Comparison of ENCODE assay signal across 8 mouse cellular contexts in the genomic region with DNA sequence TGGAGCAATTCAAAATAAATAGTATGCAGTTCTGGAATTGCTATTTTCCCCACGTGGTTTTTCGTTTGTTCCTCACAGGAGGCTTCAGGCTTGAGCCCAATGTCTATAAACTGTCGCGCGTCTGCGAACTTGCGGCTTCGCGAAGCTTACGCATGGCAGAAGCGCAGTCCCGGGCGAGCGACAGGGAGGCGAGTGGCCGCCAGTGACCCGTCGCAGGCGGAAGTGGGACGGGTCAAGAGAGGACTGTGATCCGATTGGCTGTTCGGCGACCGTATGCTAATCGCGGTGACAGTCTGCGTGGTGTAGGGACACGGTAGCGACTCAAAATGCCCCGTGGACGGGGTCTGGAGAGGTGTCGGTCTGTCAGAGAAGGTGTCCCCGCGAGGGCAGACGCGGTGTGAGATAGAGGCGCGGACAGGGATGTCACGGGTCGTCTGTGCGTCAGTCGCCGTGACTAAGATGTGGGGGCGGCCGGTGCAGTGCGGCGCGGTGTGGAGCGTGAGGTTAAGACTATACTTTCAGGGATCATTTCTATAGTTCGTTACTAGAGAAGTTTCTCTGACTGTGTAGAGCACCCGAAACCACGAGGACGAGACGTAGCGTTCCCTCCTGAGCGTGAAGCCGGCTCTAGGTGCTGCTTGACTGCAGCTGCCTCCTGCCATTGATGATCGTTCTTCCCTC. TPM values are rescaled to one million over a fixed set of nuclear protein-coding genes. Genes with fewer than 3 reads are reported as not detected.
DNase-seq lines count a peak whose midpoint lies in the region; ATAC-seq and TF ChIP-seq lines count a peak whose summit lies in the region.
"Not testable (repeated sequence)": the region's sequence is repeated elsewhere in the genome, so short reads cannot be mapped to it uniquely, and the experiment has no call there.

No protein-coding gene starts in this region.

- TF ChIP-seq EP300 in liver, embryonic 14.5 days (IDR thresholded peaks at IDR 0.05; ENCODE audit: low read depth) = not testable (repeated sequence)

- H3K9ac ChIP-seq in forebrain, embryonic 12.5 days; stomach, embryonic 15.5 days: not testable (repeated sequence)
- peak overlapping the region; percentile 54 for H3K9ac ChIP-seq in heart, embryonic 16.5 days (ENCODE audit: low read length)
- H3K9ac ChIP-seq in liver, embryonic 14.5 days (replicated peaks) = peak overlapping the region; percentile 5; the same call in 1 of the 2 replicates

- WGBS in forebrain, embryonic 12.5 days = 0% methylated on average over 21 of the region's 58 CpGs
- under 1% methylated on average over 20 of the region's 58 CpGs for WGBS in heart, embryonic 16.5 days
- WGBS in liver, embryonic 14.5 days (ENCODE audit: insufficient replicate concordance) = 0% methylated on average over 20 of the region's 58 CpGs
- under 1% methylated on average over 24 of the region's 58 CpGs for WGBS in stomach, embryonic 15.5 days

- H3K4me3 ChIP-seq in forebrain, embryonic 12.5 days (replicated peaks) = peak overlapping the region; percentile 28
- H3K4me3 ChIP-seq in heart, embryonic 16.5 days (ENCODE audit: low read length) = peak overlapping the region; percentile 33
- peak overlapping the region in 1 of 2 experiments; percentile 15; a peak in 1 of 4 replicates for H3K4me3 ChIP-seq in liver, embryonic 14.5 days (ENCODE audit: insufficient read depth in 1 of 2, low read depth in 2 of 2, low read length in 2 of 2)
- peak overlapping the region; percentile 39 for H3K4me3 ChIP-seq in stomach, embryonic 15.5 days (replicated peaks)

- not testable (repeated sequence) for H3K36me3 ChIP-seq in forebrain, embryonic 12.5 days (replicated peaks); heart, embryonic 16.5 days (ENCODE audit: control insufficient read depth, insufficient read depth); liver, embryonic 14.5 days (replicated peaks; ENCODE audit: control insufficient read depth, insufficient read depth, low read depth); stomach, embryonic 15.5 days

- peak; percentile 78 for DNase-seq in CD4-positive, CD25-positive, alpha-beta regulatory T cell, adult 2 months (ENCODE audit: low read depth, low spot score)
- peak; percentile 56 for DNase-seq in c-Kit-positive CD71-positive TER-119-positive erythroid progenitor cells, embryonic 14.5 days (ENCODE audit: low spot score)
- peak; percentile 81 to 94 for DNase-seq in kidney, postnatal 25 days
- peak; percentile 50 to 64 (median 53) for DNase-seq in liver, embryonic 14.5 days (ENCODE audit: low read depth in 3 of 3, low spot score in 3 of 3)
- DNase-seq in neural tube, embryonic 10.5 days (ENCODE audit: extremely low spot score, low spot score) = peak; percentile 65

- 0 out of 2 replicates have a peak overlapping the region, but pooled peaks have one; percentile 36 for H3K27ac ChIP-seq in forebrain, embryonic 12.5 days
- H3K27ac ChIP-seq in heart, embryonic 16.5 days (ENCODE audit: low read length) = peak overlapping the region; percentile 80
- H3K27ac ChIP-seq in liver, embryonic 14.5 days = not testable (repeated sequence)
- H3K27ac ChIP-seq in stomach, embryonic 15.5 days = peak overlapping the region; percentile 48; the same call in 1 of the 2 replicates

- peak overlapping the region; percentile 43 for H3K4me2 ChIP-seq in forebrain, embryonic 12.5 days
- H3K4me2 ChIP-seq in heart, embryonic 16.5 days (ENCODE audit: low read depth, low read length) = peak overlapping the region; percentile 56
- H3K4me2 ChIP-seq in liver, embryonic 14.5 days (ENCODE audit: low read depth) = peak overlapping the region; percentile 58
- H3K4me2 ChIP-seq in stomach, embryonic 15.5 days = peak overlapping the region; percentile 68

- H3K4me1 ChIP-seq in forebrain, embryonic 12.5 days; heart, embryonic 16.5 days (ENCODE audit: control insufficient read depth, insufficient read depth, low read length); stomach, embryonic 15.5 days: not testable (repeated sequence)
- H3K4me1 ChIP-seq in liver, embryonic 14.5 days (replicated peaks; ENCODE audit: control insufficient read depth in 2 of 2, insufficient read depth in 2 of 2, low read length in 1 of 2) = peaks cover 7 to 13% of the 10 kb centered on the region in 2 experiments

- not testable (repeated sequence) for H3K9me3 ChIP-seq in forebrain, embryonic 12.5 days; heart, embryonic 16.5 days (replicated peaks; ENCODE audit: control insufficient read depth, low read length); liver, embryonic 14.5 days (ENCODE audit: control insufficient read depth, low read length); stomach, embryonic 15.5 days

- TF ChIP-seq CTCF in liver, embryonic 14.5 days (IDR thresholded peaks at IDR 0.05; ENCODE audit: low read depth) = not testable (repeated sequence)

- peak; percentile 99 for ATAC-seq in forebrain, embryonic 12.5 days (ENCODE audit: low FRiP score)
- peak; percentile 99 for ATAC-seq in heart, embryonic 16.5 days (replicated peaks; ENCODE audit: extremely low read depth, insufficient read depth, low FRiP score)
- ATAC-seq in liver, embryonic 14.5 days (ENCODE audit: insufficient read depth) = peak; percentile 94
- peak; percentile 97 for ATAC-seq in stomach, embryonic 15.5 days (ENCODE audit: insufficient read depth, low FRiP score, low read depth)

- H3K27me3 ChIP-seq in forebrain, embryonic 12.5 days; heart, embryonic 16.5 days (ENCODE audit: control insufficient read depth, insufficient read depth, low read length); liver, embryonic 14.5 days (ENCODE audit: control insufficient read depth, insufficient read depth, low read length); stomach, embryonic 15.5 days (replicated peaks): not testable (repeated sequence)

RNA-seq across cellular contexts. Expression of gene Tex14, which starts 57.1 kb away (rescaled TPM):
- 0.35 and 0.42 TPM in 2 replicates for polyA plus RNA-seq in forebrain, embryonic 12.5 days (2016; fragmentation: Nextera tagmentation; extraction: Ambion mirVana)
- polyA plus RNA-seq in heart, embryonic 16.5 days (2015; fragmentation: Nextera tagmentation; extraction: Ambion mirVana) = 0.06 and 0.42 TPM in 2 replicates
- 0.01 and 0.06 TPM in 2 replicates for polyA plus RNA-seq in liver, embryonic 14.5 days (2012; rRNA removed)
- polyA plus RNA-seq in liver, embryonic 14.5 days (2014; fragmentation: Nextera tagmentation; extraction: Ambion mirVana) = not detected in 2 replicates
- 0.46 and 0.59 TPM in 2 replicates for polyA plus RNA-seq in stomach, embryonic 15.5 days (2015; fragmentation: Nextera tagmentation; extraction: Ambion mirVana)

RNA-seq across cellular contexts. Expression of gene Rad51c, which starts 57.2 kb away (rescaled TPM):
- polyA plus RNA-seq in forebrain, embryonic 12.5 days (2016; fragmentation: Nextera tagmentation; extraction: Ambion mirVana) = 11.8 and 12.1 TPM in 2 replicates
- polyA plus RNA-seq in heart, embryonic 16.5 days (2015; fragmentation: Nextera tagmentation; extraction: Ambion mirVana) = 9.2 and 10.1 TPM in 2 replicates
- 2.0 and 4.0 TPM in 2 replicates for polyA plus RNA-seq in liver, embryonic 14.5 days (2012; rRNA removed)
- polyA plus RNA-seq in liver, embryonic 14.5 days (2014; fragmentation: Nextera tagmentation; extraction: Ambion mirVana) = 4.3 and 4.4 TPM in 2 replicates
- polyA plus RNA-seq in stomach, embryonic 15.5 days (2015; fragmentation: Nextera tagmentation; extraction: Ambion mirVana) = 6.3 and 6.5 TPM in 2 replicates
